Mouse (Mus musculus) gastrocnemius, postnatal 14 days (tissue): ENCODE results near the gene Shd. TPM values are rescaled to one million over a fixed set of nuclear protein-coding genes. Genes with fewer than 3 reads are reported as not detected.

Experiments used
- DNase-seq: peaks from one replicate; pipeline ENCODE4 v3.0.0; 2021; ENCODE audit warnings: mixed read lengths
- intact Hi-C: fragments of 180-260 bp; cut with DNase I; formaldehyde crosslinking; loops from one replicate; pipeline ENCODE4 v1.15.1; 2025; ENCODE audit warnings: low total_unique reads
- total RNA-seq, 2 experiments: library from RNA; stranded (reverse); gene quantifications; 2 replicates each; pipeline ENCODE4 v1.2.3; 2021

Shd gene
- total RNA-seq, 2 experiments from 2014 or later, result 0.31 to 0.62 TPM

DNA sequence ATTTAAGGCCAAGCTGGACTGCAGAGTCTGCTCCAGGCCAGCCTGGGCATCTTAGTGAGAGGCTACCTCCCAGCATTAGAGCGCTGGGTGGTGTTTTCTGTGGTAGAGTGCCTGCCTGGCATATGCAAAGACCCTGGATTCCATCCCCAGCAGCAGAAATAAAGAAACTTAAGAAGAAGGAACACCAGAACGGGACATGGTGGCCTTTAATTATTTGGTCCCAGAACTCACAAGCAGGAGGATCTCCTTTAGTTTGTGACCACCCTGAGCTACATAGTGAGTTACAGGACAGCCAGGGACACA is 11.7 kb upstream of the Shd start:
- intact Hi-C loops, result no loop called here
- no peak for DNase-seq

DNA sequence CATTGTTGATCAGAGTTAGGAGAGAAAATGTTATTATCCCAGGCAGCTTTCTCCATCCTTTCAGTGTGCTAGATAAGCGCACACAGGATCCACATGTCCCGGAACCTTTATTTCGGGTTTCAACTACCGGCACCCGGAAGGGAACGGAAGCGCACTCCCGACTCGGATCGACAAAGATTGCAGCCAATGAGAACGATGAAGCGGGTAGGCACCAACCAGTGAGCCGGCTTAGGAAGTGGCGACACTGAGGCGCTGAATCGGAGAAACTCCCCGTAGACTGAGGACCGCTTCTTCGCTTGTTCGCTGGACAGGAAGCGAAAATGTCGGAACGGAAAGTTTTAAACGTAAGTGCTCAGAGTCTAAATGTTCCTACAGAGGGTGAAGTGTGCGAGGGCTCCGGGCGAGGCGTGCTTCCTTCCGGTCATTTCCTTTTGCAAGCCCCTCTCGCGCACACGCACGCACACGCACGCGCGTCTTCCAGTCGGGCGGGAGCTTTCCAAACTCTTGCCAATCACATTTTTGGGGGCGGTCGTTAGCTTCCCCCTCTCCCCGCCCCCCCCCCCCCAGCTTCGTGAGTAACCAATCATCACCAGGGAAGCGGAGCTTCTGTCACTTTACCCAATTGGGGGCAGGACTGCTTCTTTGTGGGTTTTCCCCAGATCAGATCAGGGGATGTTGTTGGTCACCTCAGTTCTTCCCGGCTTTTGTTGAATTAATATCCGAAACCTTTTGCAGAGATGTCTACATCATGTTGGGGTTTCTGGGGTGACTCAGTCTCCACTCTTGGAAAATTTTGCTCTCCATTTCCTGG is 11.1 kb upstream of the Shd start, which contains the start of gene Yju2:
TSS of gene Yju2 (plus strand) at position 182 of the 811 bp plus-strand sequence.
- peak; percentile 89 for DNase-seq
- intact Hi-C loops, result no loop called here

DNA sequence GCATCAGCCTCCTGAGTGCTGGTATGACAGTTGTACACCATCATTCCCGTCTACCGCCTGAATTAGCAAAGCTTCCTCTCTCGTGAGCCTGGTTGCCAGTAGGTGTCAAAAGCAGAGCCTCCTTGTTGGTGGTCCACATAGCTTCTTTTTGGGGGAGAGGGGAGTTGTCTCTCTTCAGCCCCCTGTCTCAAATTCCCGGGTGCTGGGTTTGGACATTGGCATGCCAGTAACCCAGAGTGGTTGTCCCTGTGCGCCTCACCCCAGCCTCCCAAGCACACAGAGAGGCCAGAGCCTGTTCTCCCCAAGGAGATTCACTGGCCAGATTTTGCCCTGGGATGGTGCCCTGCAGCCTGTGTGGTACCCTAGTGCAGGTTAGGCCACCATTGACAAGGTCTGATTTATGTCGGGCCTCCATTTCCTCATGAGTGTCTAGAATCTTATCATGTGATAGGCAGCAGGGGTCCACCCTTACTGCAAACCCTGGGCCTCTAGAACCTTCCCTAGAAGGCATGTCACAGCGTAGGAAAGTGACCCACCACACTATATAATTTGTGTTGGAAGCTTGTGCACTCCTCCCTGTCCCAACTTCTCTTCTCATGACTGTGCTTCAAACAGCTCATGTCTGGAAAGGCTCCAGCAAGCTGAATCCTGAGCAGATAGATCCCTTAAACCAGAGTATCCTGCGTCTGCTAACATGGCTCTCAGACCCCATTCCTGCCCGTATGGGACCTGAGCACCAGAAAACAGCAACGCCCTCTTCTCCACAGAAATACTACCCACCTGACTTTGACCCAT is 10.1 kb upstream of the Shd start:
- DNase-seq, result no peak
- intact Hi-C loops, result no loop called here

DNA sequence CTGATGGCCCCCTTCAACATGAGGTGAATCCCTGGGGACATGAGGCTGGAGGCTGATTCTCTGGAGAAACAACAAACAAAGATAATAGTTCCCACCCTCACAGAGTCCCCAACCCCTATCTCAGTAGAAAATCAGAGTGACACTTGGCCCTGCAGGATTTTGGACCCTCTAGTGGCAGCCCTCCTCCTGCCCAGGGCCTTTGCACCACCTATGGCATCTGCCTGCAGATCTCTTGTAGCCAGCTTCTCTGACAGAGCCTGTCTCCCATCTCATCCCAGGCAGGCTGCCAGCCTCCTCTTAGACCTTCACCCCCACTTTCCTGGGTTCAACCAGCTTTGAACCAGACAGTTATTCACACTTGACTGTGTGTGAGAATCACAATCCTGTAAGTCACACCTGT is 9.5 kb upstream of the Shd start:
- intact Hi-C loops, result no loop called here
- DNase-seq, result no peak

DNA sequence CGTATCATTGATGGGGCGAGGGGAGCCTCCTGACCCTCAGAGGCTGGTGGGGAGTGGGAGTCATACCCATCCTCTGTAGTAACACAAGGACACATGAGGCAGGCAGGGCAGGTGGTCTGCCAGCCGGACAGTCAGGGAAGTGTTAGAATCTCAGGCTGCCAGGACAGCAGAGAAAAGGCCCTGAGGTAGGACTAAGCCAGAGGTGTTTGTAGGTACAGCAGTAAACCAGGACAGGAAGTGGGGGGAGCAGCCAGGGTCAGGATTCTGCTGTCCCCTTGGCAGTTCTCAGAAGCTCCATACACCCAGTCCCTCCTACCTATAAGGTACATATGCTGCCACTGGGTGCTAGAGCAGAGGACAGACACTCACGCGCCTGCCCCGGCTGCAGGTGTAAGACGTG is 8.6 kb upstream of the Shd start:
- DNase-seq, result no peak
- intact Hi-C loops, result no loop called here

DNA sequence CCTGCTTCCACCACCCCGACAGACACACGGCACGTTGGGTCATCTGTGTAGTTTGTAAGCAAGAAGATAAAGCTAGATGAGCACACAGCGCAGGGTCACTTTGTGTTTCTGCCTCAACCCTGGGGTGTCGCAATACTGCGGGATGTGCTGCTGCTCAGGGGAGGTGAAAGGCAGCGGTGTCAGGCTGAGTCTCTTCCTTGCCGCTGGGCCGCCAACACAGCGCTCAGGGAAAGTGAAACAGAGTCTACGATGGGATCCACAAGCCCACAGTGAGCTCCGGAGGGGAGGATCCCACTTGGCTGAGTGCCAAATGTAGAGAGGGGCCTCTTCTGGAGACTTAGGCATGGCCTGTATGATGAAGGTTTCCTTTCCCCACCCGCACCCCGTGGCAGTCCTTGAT is 7.1 kb upstream of the Shd start:
- intact Hi-C loops, result no loop called here
- no peak for DNase-seq

DNA sequence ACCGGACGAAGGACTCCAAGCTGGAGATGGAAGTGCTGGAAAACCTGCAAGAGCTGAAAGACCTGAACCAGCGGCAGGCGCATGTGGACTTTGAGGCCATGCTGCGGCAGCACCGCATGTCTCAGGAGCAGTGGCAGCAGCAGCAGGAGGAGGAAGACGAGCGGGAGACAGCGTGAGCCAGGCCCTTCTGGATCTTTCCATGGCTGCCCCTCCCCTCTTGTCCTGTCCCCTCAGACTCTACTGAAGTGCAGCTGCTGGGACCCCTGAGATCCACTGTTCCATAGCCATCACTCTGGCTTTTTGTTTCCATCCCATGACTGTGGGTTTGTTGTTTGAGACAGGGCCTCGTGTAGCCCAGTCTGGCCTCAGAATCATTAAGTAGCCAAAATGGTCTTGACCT is 5.8 kb upstream of the Shd start:
- DNase-seq, result no peak
- intact Hi-C loops, result no loop called here

DNA sequence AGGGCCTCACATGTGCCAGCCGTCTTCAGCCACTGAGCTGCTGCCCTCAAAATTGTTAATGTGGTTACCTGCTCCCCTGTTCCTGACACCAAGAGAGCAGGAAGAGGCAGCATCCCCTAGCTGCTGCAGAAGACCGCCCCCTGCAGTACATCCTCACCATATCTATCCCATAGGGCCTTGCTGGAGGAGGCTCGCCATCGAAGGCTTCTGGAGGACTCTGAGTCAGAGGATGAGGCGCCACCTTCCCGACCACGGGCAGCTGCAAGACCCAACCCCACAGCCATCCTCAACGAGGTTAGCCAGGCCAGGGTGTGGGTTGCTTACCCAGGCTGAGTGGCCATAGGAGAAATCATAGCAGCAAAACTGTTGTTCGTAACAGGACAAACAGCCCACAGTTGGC is 5.3 kb upstream of the Shd start:
- DNase-seq, result no peak

DNA sequence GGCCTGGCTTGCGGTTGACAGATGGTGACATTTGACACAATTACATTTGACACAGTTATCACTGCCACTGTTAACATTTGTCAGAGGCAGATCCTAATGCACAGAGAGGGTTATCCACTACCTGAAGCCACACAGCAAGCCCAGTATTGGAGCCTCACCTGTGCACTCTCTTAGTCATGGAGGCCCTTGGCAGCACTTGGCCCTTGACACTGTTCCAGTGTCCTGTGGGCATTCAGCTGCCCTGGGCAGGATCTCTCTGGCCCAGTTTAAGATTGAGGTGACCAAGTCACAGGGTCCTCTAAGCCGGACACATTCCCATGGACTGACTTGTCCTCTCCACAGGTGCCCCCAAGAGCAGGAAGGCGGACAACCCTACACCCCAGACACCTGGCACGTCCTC is 3.1 kb upstream of the Shd start:
- intact Hi-C loops, result no loop called here
- DNase-seq, result no peak

More for the DNA sequence above, 5.3 kb upstream of the Shd start:
- intact Hi-C loops, result no loop called here

DNA sequence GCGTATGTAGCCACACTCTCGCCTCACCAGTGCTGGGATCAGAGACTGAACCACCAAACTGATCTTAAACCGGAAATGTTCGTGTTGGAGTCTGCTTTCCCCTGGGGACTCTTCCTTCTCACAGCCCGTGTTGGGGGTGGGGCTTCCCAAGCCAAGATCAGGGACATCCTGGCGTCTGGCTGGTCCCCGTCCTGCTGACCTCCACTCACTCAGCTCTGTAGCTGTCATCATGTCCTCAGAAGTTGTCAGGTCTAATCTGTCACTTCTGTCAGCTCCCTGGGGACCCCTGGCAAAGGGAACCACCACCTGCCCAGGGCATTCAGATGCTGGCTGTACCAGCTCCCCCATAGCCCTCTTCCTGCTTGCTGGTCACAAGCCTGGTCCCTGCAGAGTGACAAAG is 2.1 kb upstream of the Shd start:
- intact Hi-C loops, result no loop called here
- no peak for DNase-seq

DNA sequence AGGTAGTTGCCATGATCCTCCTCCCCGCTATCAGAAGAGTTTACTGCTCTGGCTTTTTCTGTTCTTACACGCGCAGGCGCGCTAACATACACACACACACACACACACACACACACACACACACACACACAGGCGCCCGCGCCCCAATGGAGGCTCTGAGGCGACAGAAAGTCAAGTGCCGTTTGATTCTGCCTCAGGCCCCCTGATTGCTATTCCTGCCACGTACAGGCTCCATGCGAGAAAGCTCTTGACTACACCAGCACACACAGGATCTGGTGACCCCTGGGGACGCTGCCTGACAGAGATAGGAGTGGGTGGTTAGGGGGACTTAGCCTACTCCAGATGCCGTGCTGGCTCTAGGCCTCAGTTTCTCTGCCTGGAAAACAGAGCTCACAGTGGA is 707 bp upstream of the Shd start:
- DNase-seq, result no peak
- intact Hi-C loops, result no loop called here

DNA sequence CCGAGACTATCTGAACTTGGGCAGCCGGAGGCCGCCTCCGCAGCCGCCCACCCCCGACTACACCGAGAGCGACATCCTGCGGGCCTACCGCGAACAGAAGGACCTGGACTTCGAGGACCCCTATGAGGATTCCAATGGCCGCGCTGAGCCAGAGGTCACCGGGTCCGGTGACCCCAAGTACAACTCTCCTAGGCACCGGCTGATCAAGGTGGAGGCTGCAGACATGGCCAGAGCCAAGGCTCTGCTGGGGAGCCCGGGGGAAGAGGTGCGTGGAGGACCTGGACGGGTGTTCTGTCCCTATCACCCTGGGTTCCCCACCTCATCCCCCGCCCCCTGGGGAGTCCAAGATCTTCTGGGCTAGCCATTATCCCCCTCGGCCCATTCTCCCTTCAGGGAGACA is 1.2 kb downstream of the Shd start:
- DNase-seq, result no peak
- intact Hi-C loops, result no loop called here

DNA sequence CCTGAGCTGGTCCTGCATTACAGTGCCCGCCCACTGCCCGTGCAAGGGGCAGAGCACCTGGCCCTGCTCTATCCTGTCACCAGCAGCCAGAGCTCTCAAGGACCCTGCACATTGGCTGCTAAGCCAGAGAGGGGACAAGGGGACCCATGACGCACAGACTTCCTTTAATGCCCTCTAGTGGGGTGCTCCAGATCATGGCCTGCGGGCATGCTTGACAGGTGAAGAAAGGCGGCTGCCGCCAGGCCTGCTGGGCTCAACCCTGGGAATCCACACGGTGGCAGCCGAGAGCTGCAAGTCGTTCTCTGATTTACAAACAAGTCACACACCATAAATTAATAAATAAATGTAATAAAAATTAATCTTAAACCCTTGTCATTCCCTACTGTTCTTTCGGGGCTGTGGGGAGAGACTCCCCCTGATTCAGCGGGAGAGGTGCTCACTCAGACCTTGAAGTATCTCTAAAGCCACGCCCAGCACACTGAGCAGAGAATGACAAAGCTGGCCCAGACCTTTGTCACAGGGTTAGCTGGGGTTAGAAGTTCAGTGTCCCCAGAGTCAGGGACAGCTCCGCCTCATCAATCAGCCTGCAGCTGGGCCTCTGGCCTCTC is 6.1 kb downstream of the Shd start:
- intact Hi-C loops, result loop anchor here (5.0 kb wide), 1 partner anchor 36 kb away; no protein-coding TSS in a partner anchor
- peak; percentile 78 for DNase-seq

DNA sequence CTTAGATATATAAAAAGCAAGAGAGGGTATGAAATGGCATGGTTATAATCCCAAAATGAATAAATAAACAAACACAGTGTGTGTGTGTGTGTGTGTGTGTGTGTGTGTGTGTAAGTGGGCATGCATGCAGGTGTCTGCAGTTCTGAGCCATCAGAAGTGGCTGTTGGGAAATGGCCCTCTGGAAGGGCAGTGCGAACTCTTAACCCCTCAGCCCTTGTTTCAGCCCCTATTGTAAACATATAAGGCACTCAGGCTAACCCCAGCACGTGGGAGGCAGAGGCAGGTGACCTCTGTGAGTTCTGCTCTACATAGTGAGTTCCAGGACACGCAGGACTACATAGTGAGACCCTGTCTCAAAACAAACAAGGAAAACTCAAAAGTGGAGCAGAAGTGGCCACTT is 7.0 kb downstream of the Shd start:
- intact Hi-C loops, result loop anchor here (5.0 kb wide), 1 partner anchor 35 kb away; no protein-coding TSS in a partner anchor
- DNase-seq, result no peak

DNA sequence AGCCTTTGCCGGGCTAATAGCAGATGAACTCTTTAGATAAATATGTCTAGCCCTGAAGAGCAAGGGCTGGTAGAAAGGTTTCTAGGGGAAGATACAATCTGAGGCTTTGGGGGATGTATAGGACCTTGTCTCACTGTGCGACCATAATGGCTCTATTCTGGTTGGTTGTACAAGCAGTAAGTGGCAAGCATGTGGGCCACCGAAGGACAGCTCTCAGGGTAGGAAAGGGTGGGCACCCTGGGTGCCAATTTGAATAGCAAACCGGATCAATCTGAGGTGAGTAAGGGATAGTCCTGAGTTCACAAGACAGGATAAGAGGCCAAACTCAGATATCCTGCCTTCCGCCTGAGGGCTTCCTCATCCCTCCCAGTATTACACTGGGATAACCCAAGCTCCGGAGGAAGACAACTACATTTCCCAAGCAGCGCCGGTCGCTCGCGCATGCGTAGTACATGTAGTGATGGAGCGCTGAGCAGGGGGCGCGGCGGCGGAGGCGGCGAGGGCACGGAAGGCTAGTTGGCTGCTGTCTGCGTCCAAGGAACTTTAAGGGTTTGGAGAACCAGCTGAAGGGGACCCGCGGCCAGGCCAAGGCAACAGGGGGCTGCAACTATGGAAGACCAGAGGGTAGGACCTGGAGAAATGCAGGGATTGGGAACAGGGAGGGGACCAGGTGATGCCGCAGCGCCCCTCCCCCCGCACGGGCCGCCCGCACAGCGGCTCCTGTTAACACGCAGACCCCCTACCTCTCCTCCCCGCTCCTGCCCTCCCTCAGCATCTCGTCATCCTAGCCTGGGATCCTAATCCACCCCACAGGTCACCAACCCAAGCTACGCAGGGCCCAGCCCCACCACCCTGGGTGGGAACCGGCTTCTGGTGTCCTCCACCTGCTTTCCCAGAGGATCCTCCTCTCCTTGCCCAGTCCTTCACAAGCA is 16.0 kb downstream of the Shd start, which contains the start of gene Fsd1:
TSS of gene Fsd1 (plus strand) at position 480 of the 932 bp plus-strand sequence.
- intact Hi-C loops, result no loop called here
- DNase-seq, result peak; percentile 58

DNA sequence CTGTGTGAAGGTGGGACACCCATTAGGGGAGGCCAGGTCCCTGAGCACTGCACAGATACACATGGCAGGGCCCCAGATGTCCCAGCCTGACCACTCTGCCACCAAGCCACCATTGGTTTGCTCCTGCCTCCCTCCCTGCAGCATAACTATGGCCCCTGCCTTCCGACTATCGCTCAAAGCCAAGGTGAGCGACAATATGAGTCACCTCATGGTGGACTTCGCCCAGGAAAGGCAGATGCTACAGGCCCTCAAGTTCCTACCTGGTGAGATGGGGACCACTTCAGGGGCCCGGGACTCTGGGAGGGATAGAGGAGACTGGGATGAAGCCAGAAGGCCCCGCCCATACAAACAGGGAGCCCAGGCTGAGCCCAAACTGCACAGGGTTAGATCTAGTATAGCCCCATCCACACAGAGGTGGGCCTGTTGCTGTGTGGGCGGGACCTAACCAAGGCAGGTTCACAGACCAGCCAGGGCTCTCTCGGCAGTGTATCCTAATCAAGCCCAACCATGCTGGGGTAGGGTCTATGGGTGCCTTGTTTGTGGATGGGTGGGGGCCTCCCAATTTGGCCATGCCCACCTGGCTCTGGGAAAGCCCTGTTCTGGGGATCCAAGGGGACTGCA is 20.1 kb downstream of the Shd start:
- intact Hi-C loops, result no loop called here
- DNase-seq, result no peak

DNA sequence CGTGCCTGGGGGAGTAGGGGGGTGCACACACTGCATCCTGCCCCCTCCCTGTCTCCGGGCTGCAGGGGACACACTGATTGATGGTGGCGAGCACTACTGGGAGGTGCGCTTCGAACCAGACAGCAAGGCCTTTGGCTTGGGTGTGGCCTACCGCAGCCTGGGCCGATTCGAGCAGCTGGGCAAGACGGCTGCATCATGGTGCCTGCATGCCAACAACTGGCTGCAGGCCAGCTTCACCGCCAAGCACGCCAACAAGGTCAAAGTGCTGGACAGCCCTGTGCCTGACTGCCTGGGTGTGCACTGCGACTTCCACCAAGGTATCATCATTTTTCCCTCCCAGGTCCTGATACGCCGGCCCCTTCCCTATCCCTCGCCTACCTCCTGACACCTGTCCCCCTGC is 25.7 kb downstream of the Shd start:
- DNase-seq, result no peak
- intact Hi-C loops, result no loop called here

DNA sequence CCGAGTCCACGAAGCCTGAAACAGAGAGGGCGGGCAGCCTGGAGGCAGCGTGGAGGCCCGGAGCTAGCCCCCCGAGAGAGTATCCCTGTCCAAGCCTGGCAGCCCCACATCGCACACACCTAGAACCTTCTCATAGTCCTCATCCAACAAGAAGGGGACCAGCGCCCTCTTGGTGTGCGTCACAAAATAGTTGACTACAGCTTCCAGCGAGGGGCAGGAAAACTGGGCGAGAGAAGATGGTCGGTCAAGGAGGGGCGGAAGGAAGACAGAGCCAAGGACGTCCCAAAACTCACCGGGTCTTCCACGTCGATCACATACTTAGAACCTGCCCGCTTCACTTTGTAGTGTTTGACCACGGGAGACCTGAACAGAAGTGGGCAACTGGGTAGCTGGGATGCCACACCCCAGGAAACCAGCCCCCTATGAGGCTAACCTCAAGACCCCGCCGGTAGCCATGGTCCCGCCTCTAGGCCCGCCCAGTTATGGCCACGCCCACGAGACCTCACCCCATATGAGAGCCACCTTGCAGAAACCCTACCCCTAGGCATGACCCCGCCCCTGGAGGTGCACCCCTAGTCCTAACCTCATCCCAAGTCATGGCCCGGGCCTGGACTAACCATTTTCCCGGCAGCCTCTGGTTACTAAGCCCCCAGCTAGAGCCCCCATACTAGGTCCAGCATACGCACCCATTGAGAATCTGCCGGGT is 29.7 kb downstream of the Shd start:
- DNase-seq, result no peak
- intact Hi-C loops, result no loop called here

DNA sequence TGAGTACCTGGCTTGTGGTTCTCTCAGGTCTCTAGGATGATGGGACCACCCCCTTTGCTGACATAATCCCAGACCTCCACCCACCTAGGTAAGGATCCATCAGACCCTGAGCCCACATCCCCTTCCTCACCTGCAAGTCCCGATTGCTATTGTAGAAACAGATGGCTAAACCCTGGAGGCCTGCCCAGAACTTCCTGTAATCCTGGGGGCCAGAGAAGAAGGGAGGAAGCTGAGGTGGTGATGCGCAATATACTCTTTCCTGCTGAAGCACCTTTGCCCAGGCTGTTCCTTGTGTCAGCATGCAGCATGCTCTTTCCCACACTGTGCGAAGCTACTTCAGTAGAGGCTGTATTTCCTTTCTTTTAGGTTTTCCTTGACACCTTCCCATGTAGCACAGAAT is 32.7 kb downstream of the Shd start:
- intact Hi-C loops, result no loop called here
- no peak for DNase-seq
